Mouse (Mus musculus) heart, postnatal 0 days (tissue): ENCODE results near the gene Pik3ca. TPM values are rescaled to one million over a fixed set of nuclear protein-coding genes. Genes with fewer than 3 reads are reported as not detected.
A peak's percentile ranks its signal among the peaks of the same experiment; 100 is the strongest.

Experiments used
- ATAC-seq: fragments of 200-750 bp; cut with Nextera tagmentation; 2 replicates; pipeline ENCODE4 v1.8.0; 2017; ENCODE audit warnings: low read depth, moderate number of reproducible peaks, moderate library complexity; ENCODE audit not compliant: insufficient read depth
- DNase-seq: peaks from one replicate; pipeline ENCODE4 v3.0.0-alpha.2; 2016; ENCODE audit warnings: low spot score
- H3K27ac ChIP-seq: fragments of 300-500 bp; sonication (generic); 2 replicates; pipeline ENCODE4 v1.5.1; 2014; ENCODE audit warnings: low read depth, mild to moderate bottlenecking
- H3K27me3 ChIP-seq: fragments of 300-500 bp; sonication (generic); 2 replicates; pipeline ENCODE4 v1.6.1; 2014; ENCODE audit warnings: low read length, mixed read lengths; ENCODE audit not compliant: control insufficient read depth, insufficient read depth
- H3K36me3 ChIP-seq: fragments of 300-500 bp; sonication (generic); replicated peaks from 2 replicates; pipeline ENCODE4 v1.6.1; 2014; ENCODE audit warnings: low read length, mixed read lengths; ENCODE audit not compliant: control insufficient read depth, insufficient read depth
- H3K4me1 ChIP-seq: fragments of 300-500 bp; sonication (generic); 2 replicates; pipeline ENCODE4 v1.6.1; 2014; ENCODE audit warnings: antibody characterized with exemption; ENCODE audit not compliant: control insufficient read depth, insufficient read depth
- H3K4me2 ChIP-seq: fragments of 300-500 bp; sonication (generic); 2 replicates; pipeline ENCODE4 v1.6.1; 2014; ENCODE audit warnings: low read depth, mild to moderate bottlenecking, low read length, moderate library complexity
- H3K4me3 ChIP-seq: fragments of 300-500 bp; sonication (generic); 2 replicates; pipeline ENCODE4 v1.5.1; 2014; ENCODE audit warnings: low read depth, low read length
- H3K9ac ChIP-seq: fragments of 300-500 bp; sonication (generic); replicated peaks from 2 replicates; pipeline ENCODE4 v1.6.1; 2014; ENCODE audit warnings: low read depth, low read length, mixed read lengths
- H3K9me3 ChIP-seq: fragments of 300-500 bp; sonication (generic); replicated peaks from 2 replicates; pipeline ENCODE4 v1.6.1; 2016; ENCODE audit warnings: low read length; ENCODE audit not compliant: control insufficient read depth
- CTCF ChIP-seq: IDR thresholded peaks from 2 replicates; pipeline ENCODE4 v1.5.1; 2016; ENCODE audit warnings: antibody characterized with exemption, control low read depth, low read depth
- EP300 ChIP-seq: IDR thresholded peaks from 2 replicates; pipeline ENCODE4 v1.6.1; 2016; ENCODE audit warnings: antibody characterized with exemption, low read depth
- WGBS: fragments of 180-500 bp; shearing (Covaris S2); extraction: QIAGEN DNeasy Blood & Tissue Kit; methylation state at CpG from one replicate; pipeline ENCODE4 v1.1.7; 2014; 5-methylcytosine and 5-hydroxymethylcytosine counted together
- polyA plus RNA-seq: library from polyadenylated mRNA; unstranded; fragments of >200 nt; fragmentation: Nextera tagmentation; extraction: Ambion mirVana; gene quantifications from 2 replicates; pipeline ENCODE4 v1.2.1, GENCODE M21; 2015
- total RNA-seq: library from RNA; depleted of rRNA; stranded (reverse); fragments of >200 nt; gene quantifications from 2 replicates; pipeline ENCODE4 v1.2.3, GENCODE M21; 2014; ENCODE audit warnings: low replicate concordance; rRNA removed

The Pik3ca gene
- 19.2 and 20.4 TPM in 2 replicates for total RNA-seq
- 6.7 and 7.7 TPM in 2 replicates for polyA plus RNA-seq

GRCm38 (mm10) chr3:32397461-32398174 is at the start of gene Pik3ca:
Gene Pik3ca (plus strand): TSS chr3:32397671.
- no peaks in the 10 kb centered on the region for H3K27me3 ChIP-seq
- H3K36me3 ChIP-seq, result no peaks in the 10 kb centered on the region
- H3K4me3 ChIP-seq, result peak within 1 kb of the TSS; percentile 74
- peak; percentile 57 for ATAC-seq
- H3K4me2 ChIP-seq, result peak within 1 kb of the TSS; percentile 87
- H3K4me1 ChIP-seq, result peaks cover 28% of the 10 kb centered on the region
- TF ChIP-seq CTCF (no peak), EP300 (no peak)
- peak within 1 kb of the TSS; percentile 99 for H3K27ac ChIP-seq
- peak; percentile 26 for DNase-seq
- 0% methylated on average over 26 of the region's 65 CpGs for WGBS
- H3K9ac ChIP-seq, result peak within 1 kb of the TSS; percentile 98
- no peaks in the 10 kb centered on the region for H3K9me3 ChIP-seq

DNA sequence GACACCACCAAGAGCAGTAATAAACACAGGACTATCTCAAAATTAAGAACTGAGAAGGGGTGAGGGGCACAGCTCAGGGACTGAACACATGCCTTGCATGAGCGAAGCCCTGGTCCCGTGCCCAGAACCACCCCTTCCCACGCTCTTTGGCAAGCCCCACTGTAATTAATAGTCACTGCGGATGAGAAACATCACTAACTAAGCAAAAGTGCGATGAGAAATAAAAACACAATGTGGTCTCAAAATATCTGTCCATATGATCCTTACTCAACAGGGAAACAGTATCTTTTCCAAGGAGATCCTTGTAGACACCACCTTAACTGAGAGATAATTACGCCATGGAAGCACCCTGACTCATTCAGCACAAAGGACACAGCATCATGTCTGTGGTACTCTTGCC is 49.6 kb upstream of the Pik3ca start:
- Histone ChIP-seq H3K4me3 (no peak overlapping the region), H3K4me1 (no peaks in the 10 kb centered on the region), H3K27ac (no peak overlapping the region), H3K9me3 (no peaks in the 10 kb centered on the region), H3K4me2 (no peak overlapping the region), H3K27me3 (no peaks in the 10 kb centered on the region), H3K36me3 (peaks cover 14% of the 10 kb centered on the region), H3K9ac (no peak overlapping the region)
- ATAC-seq (no peak), DNase-seq (no peak)
- WGBS, result 83% methylated on average over 6 of the region's 6 CpGs
- TF ChIP-seq CTCF (no peak), EP300 (no peak)

DNA sequence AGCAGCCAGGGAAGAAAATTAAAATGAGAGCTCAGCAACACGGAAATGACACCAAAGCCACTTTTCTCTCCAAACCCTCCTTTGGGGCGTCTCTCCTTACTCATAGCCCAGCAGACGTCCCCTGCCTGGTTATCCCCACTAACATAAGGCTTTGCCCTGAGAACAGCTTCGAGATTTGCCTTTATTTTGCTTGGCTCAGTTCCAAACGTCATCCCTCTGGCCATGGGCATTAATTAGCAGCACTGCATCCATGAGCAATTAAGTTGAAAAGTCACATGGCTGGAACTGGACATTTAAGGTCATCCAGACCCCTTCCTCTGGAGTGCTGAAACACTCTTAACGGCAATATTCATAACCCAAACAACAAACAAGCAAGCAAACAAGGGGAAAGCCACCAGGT is 36.2 kb upstream of the Pik3ca start:
- ATAC-seq, result no peak
- no peak for TF ChIP-seq EP300
- TF ChIP-seq CTCF, result no peak
- WGBS, result 49% methylated on average over 6 of the region's 6 CpGs

DNA sequence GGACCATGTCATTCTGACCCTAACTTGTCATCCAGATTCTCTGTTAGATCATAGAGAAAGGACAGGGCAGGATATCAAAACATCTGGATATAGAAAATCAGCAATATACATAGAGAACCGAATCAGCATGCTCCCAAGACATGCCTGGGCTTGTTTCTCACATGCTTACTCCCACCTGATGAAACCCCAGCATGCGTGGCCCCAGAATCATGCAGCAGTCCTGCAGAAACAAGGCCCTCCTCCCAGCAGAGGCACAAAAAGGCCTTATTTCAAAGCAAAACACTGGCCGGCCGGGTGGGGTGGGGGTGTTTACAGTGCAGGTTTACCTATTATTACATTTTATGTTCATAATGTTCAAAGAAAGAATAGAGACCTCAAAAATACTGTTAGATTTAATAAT is 33.3 kb upstream of the Pik3ca start:
- H3K4me2 ChIP-seq, result peak overlapping the region; percentile 98; the same call in 1 of the 2 replicates
- no peaks in the 10 kb centered on the region for H3K27me3 ChIP-seq
- no peak overlapping the region for H3K9ac ChIP-seq
- DNase-seq (no peak), ATAC-seq (no peak)
- H3K4me3 ChIP-seq, result no peak overlapping the region
- H3K36me3 ChIP-seq, result no peaks in the 10 kb centered on the region
- no peak overlapping the region for H3K27ac ChIP-seq
- H3K4me1 ChIP-seq, result 0 out of 2 replicates have a peak, but pooled peaks cover 3% of the 10 kb centered on the region
- H3K9me3 ChIP-seq, result no peaks in the 10 kb centered on the region
- TF ChIP-seq CTCF (no peak), EP300 (no peak)
- WGBS, result 79% methylated on average over 4 of the region's 4 CpGs

More for the DNA sequence above, 36.2 kb upstream of the Pik3ca start:
- DNase-seq, result no peak
- no peaks in the 10 kb centered on the region for H3K9me3 ChIP-seq
- H3K9ac ChIP-seq, result no peak overlapping the region
- H3K4me1 ChIP-seq, result 0 out of 2 replicates have a peak, but pooled peaks cover 2% of the 10 kb centered on the region
- no peaks in the 10 kb centered on the region for H3K27me3 ChIP-seq
- no peak overlapping the region for H3K4me2 ChIP-seq
- H3K4me3 ChIP-seq, result no peak overlapping the region
- H3K27ac ChIP-seq, result no peak overlapping the region
- 0 out of 2 replicates have a peak, but pooled peaks cover 3% of the 10 kb centered on the region for H3K36me3 ChIP-seq

GRCm38 (mm10) chr3:32364841-32365545 is 32.5 kb upstream of the Pik3ca start:
- DNase-seq (peak; percentile 14), ATAC-seq (peak; percentile 56)

More at GRCm38 (mm10) chr3:32364841-32365545, 32.5 kb upstream of the Pik3ca start:
- under 1% methylated on average over 54 of the region's 54 CpGs for WGBS
- Histone ChIP-seq H3K27ac (peak overlapping the region; percentile 62), H3K9ac (peak overlapping the region; percentile 61), H3K9me3 (no peaks in the 10 kb centered on the region), H3K4me3 (peak overlapping the region; percentile 73), H3K4me2 (peak overlapping the region; percentile 98), H3K36me3 (no peaks in the 10 kb centered on the region), H3K27me3 (no peaks in the 10 kb centered on the region), H3K4me1 (0 out of 2 replicates have a peak, but pooled peaks cover 3% of the 10 kb centered on the region)
- no peak for TF ChIP-seq EP300
- TF ChIP-seq CTCF, result no peak
